Mouse (Mus musculus) heart, embryonic 15.5 days (tissue): ENCODE results near the gene Stum. TPM values are rescaled to one million over a fixed set of nuclear protein-coding genes. Genes with fewer than 3 reads are reported as not detected.
A peak's percentile ranks its signal among the peaks of the same experiment; 100 is the strongest.
"Not testable (repeated sequence)": the region's sequence is repeated elsewhere in the genome, so short reads cannot be mapped to it uniquely, and the experiment has no call there.

Source experiments
- ATAC-seq: fragments of 200-750 bp; cut with Nextera tagmentation; replicated peaks from 2 replicates; pipeline ENCODE4 v1.8.0; 2017; ENCODE audit warnings: low read depth, moderate TSS enrichment; ENCODE audit not compliant: insufficient number of reproducible peaks, insufficient read depth, low FRiP score
- H3K27ac ChIP-seq: fragments of 300-500 bp; sonication (generic); 2 replicates; pipeline ENCODE4 v1.5.1; 2015; ENCODE audit warnings: mild to moderate bottlenecking, inconsistent platforms
- H3K27me3 ChIP-seq: fragments of 300-500 bp; sonication (generic); 2 replicates; pipeline ENCODE4 v1.6.1; 2015; ENCODE audit warnings: inconsistent platforms
- H3K36me3 ChIP-seq: fragments of 300-500 bp; sonication (generic); 2 replicates; pipeline ENCODE4 v1.6.1; 2015; ENCODE audit warnings: mild to moderate bottlenecking, inconsistent platforms
- H3K4me1 ChIP-seq: fragments of 300-500 bp; sonication (generic); replicated peaks from 2 replicates; pipeline ENCODE4 v1.6.1; 2015; ENCODE audit warnings: inconsistent platforms
- H3K4me2 ChIP-seq: fragments of 300-500 bp; sonication (generic); 2 replicates; pipeline ENCODE4 v1.6.1; 2015; ENCODE audit warnings: inconsistent platforms, mild to moderate bottlenecking, moderate library complexity
- H3K4me3 ChIP-seq: fragments of 300-500 bp; sonication (generic); 2 replicates; pipeline ENCODE4 v1.5.1; 2015; ENCODE audit warnings: mild to moderate bottlenecking, inconsistent platforms
- H3K9ac ChIP-seq: fragments of 300-500 bp; sonication (generic); 2 replicates; pipeline ENCODE4 v1.6.1; 2015; ENCODE audit warnings: mild to moderate bottlenecking, inconsistent platforms
- H3K9me3 ChIP-seq: fragments of 300-500 bp; sonication (generic); replicated peaks from 2 replicates; pipeline ENCODE4 v1.6.1; 2016; ENCODE audit warnings: inconsistent platforms
- whole genome bisulfite sequencing: fragments of 180-500 bp; shearing (Covaris S2); methylation state at CpG from one replicate; pipeline ENCODE4 v1.1.7; 2015; ENCODE audit warnings: mixed read lengths; 5-methylcytosine and 5-hydroxymethylcytosine counted together
- polyA plus RNA-seq: library from polyadenylated mRNA; unstranded; fragments of >200 nt; fragmentation: Nextera tagmentation; extraction: Ambion mirVana; gene quantifications from 2 replicates; pipeline ENCODE4 v1.2.1, GENCODE M21; 2015

Stum gene
- polyA plus RNA-seq, 1 experiment from 2014 or later: 0.86 TPM

- Histone ChIP-seq H3K27me3 (no peaks in the 10 kb centered on the region), H3K27ac (peak overlapping the region; percentile 21; the same call in 1 of the 2 replicates), H3K9me3 (no peaks in the 10 kb centered on the region), H3K4me1 (peaks cover 50% of the 10 kb centered on the region), H3K9ac (no peak overlapping the region), H3K4me3 (no peak overlapping the region), H3K36me3 (no peaks in the 10 kb centered on the region), H3K4me2 (no peak overlapping the region)
- WGBS: 75% methylated on average over 10 of the region's 10 CpGs
- no peak for ATAC-seq
These were observed 92.3 kb downstream of the Stum start for GRCm38 (mm10) chr1:180390746-180391574.

GRCm38 (mm10) chr1:180390321-180390731 lies 93.0 kb downstream of the Stum start:
- ATAC-seq: no peak
- 61% methylated on average over 3 of the region's 3 CpGs for WGBS
- H3K36me3 ChIP-seq: no peaks in the 10 kb centered on the region
- no peak overlapping the region for H3K9ac ChIP-seq
- peaks cover 56% of the 10 kb centered on the region for H3K4me1 ChIP-seq
- peak overlapping the region; percentile 21; the same call in 1 of the 2 replicates for H3K27ac ChIP-seq
- H3K27me3 ChIP-seq: no peaks in the 10 kb centered on the region
- H3K9me3 ChIP-seq: no peaks in the 10 kb centered on the region
- H3K4me2 ChIP-seq: no peak overlapping the region
- no peak overlapping the region for H3K4me3 ChIP-seq

DNA sequence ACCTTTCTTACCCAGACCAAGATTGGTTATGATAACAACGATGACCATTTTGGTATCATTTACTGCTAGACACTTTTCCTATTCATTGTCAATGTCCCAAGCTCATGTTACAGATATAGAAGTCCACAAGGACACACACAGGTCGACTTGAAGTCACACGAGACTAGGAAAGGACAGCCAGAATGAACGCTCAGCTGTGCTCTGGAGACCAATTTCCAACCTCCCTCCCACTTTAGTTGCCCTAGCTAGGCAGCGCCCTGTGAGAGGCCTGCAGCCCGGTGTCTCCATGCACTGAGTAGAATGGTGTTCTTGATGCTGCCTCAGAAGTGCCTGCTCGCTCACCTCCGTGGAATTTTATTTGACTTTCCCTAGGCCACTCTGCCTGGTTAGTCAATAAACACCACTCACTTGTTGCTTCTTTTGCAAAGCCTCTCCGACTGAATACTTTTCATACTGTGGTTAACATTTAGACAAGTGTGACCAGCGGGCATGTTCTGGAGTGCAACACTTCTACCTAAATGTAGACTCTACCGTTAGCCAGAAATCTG lies 94.0 kb downstream of the Stum start:
- H3K27me3 ChIP-seq, H3K4me3 ChIP-seq, H3K9me3 ChIP-seq, H3K36me3 ChIP-seq, H3K4me2 ChIP-seq, ATAC-seq, H3K9ac ChIP-seq: not testable (repeated sequence)
- H3K4me1 ChIP-seq: peaks cover 65% of the 10 kb centered on the region
- 76% methylated on average over 11 of the region's 11 CpGs for WGBS
- peak overlapping the region; percentile 89; the same call in 1 of the 2 replicates for H3K27ac ChIP-seq

DNA sequence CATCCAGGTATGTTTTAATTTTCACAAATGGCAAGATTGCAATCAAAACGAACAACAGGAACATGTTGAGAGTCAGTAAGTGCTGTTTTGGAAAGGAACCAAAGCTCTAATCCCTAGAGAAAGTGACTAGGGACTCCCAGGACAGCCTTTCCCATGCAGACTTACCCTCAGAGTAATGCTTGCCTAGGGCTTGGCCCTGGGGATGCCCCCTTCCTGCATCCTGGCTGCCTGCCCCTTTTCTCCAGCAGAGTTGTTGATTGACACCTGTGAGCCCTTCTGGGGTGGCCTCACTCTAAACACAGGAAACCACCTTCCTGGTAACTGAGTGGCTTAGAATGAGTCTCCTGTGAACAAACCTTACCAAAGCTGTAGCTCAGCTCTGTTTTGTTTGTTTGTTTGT lies 94.8 kb downstream of the Stum start:
- H3K27ac ChIP-seq: peak overlapping the region; percentile 89
- H3K27me3 ChIP-seq: no peaks in the 10 kb centered on the region
- no peaks in the 10 kb centered on the region for H3K9me3 ChIP-seq
- peaks cover 64% of the 10 kb centered on the region for H3K4me1 ChIP-seq
- H3K4me3 ChIP-seq: no peak overlapping the region
- 22% methylated on average over 1 of the region's 1 CpGs for WGBS
- no peak for ATAC-seq
- H3K9ac ChIP-seq: no peak overlapping the region
- no peak overlapping the region for H3K4me2 ChIP-seq
- H3K36me3 ChIP-seq: no peaks in the 10 kb centered on the region

DNA sequence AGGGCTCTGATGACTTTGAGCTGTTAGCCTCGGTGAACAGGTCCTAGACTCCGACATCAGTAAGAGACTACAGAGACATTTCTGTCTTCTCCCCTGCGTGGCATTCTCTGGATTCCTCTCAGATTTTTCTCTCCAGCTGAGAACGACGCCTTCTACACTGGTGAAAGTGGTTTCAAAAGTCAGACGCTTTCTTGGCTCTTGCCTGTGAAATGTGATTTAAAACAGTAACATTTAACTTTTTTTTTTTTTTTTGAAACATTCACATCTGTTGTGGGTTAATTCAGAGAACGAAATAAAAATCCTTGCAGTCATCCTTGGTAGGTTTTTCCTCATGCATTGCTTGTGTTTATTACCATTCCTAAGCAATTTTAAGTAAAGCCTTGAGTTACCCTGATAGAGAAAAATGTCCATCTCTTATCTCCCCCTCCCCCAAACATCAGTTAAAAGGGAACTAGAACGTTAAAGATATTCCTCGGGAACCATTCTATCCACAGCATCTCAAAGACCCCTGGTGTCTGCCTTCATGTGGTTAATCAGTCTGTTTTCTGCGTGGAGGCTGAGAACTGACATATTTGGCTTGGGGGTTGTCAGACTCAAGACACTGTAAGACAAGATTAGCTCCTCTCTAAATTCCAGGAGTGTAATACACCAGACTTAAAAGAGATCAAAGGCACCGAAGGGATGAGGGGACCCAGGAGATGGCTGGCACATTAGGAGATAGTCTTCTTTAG lies 95.4 kb downstream of the Stum start:
- WGBS: 6% methylated on average over 11 of the region's 11 CpGs
- no peak for ATAC-seq
- peak overlapping the region; percentile 89 for H3K27ac ChIP-seq

GRCm38 (mm10) chr1:180386951-180387749 lies 96.2 kb downstream of the Stum start:
- ATAC-seq: peak; percentile 98
- peak overlapping the region; percentile 52 for H3K4me3 ChIP-seq
- no peaks in the 10 kb centered on the region for H3K9me3 ChIP-seq
- H3K4me2 ChIP-seq: peak overlapping the region; percentile 68
- H3K27me3 ChIP-seq: no peaks in the 10 kb centered on the region
- 3% methylated on average over 27 of the region's 27 CpGs for WGBS
- peaks cover 61% of the 10 kb centered on the region for H3K4me1 ChIP-seq
- H3K9ac ChIP-seq: peak overlapping the region; percentile 62
- H3K27ac ChIP-seq: peak overlapping the region; percentile 89
- H3K36me3 ChIP-seq: no peaks in the 10 kb centered on the region

More for the DNA sequence above, 95.4 kb downstream of the Stum start:
- Histone ChIP-seq H3K4me2 (peak overlapping the region; percentile 68), H3K9ac (peak overlapping the region; percentile 34; the same call in 1 of the 2 replicates), H3K4me1 (peaks cover 58% of the 10 kb centered on the region), H3K4me3 (peak overlapping the region; percentile 52), H3K27me3 (no peaks in the 10 kb centered on the region), H3K9me3 (no peaks in the 10 kb centered on the region), H3K36me3 (no peaks in the 10 kb centered on the region)

DNA sequence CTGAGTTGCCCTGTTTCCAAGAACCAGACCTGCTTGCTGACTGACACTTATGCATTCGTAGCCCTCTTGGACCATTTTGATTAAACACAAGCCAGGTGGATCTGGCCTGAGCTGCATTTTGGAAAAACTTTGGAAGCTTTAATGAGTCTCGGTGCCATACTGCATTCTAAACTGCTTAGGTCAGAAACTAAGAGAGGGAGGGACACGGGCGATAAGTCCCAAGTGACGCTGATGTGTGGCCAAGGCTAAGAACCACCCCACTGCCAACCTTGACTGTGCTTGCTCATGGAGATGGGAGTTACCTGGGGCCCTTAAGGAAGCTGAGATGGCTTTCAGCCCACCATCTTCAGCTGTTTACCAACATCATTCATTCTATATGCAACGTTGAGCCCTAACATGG lies 98.0 kb downstream of the Stum start:
- Histone ChIP-seq H3K36me3 (no peaks in the 10 kb centered on the region), H3K27ac (no peak overlapping the region), H3K9ac (no peak overlapping the region), H3K4me1 (peaks cover 61% of the 10 kb centered on the region), H3K9me3 (no peaks in the 10 kb centered on the region), H3K27me3 (no peaks in the 10 kb centered on the region), H3K4me2 (no peak overlapping the region), H3K4me3 (no peak overlapping the region)
- 65% methylated on average over 6 of the region's 6 CpGs for WGBS
- no peak for ATAC-seq

DNA sequence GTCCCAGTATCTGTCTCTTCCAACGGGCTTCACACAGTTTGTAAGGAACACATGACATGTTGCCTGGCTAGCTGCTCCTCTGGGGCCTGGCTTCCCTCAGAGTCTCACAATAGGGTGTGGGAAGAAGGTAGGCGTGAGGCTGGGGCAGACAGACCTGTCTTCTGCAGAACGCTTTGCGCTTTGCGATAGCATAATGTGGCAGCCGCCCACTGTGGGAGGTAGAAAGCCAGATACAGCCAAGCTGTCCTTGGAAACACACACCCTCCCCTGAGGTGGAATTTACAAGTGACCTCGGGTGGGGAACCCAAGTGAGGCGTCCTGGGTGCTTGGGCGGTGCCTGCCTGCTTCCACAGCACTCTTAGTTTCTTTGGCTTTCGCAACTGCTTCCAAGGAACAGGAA lies 98.8 kb downstream of the Stum start:
- no peaks in the 10 kb centered on the region for H3K36me3 ChIP-seq
- H3K4me3 ChIP-seq: no peak overlapping the region
- no peak overlapping the region for H3K9ac ChIP-seq
- no peaks in the 10 kb centered on the region for H3K9me3 ChIP-seq
- H3K27ac ChIP-seq: 0 out of 2 replicates have a peak overlapping the region, but pooled peaks have one; percentile 1
- 50% methylated on average over 10 of the region's 10 CpGs for WGBS
- H3K4me1 ChIP-seq: peaks cover 59% of the 10 kb centered on the region
- H3K4me2 ChIP-seq: no peak overlapping the region
- H3K27me3 ChIP-seq: no peaks in the 10 kb centered on the region
- ATAC-seq: no peak

GRCm38 (mm10) chr1:180383884-180384283 lies 99.4 kb downstream of the Stum start:
- Histone ChIP-seq H3K9ac (no peak overlapping the region), H3K27ac (0 out of 2 replicates have a peak overlapping the region, but pooled peaks have one; percentile 1), H3K9me3 (no peaks in the 10 kb centered on the region), H3K27me3 (no peaks in the 10 kb centered on the region), H3K36me3 (no peaks in the 10 kb centered on the region), H3K4me1 (peaks cover 55% of the 10 kb centered on the region), H3K4me3 (no peak overlapping the region), H3K4me2 (no peak overlapping the region)
- WGBS: 93% methylated on average over 8 of the region's 8 CpGs
- no peak for ATAC-seq
